Mouse (Mus musculus) intestine, embryonic 15.5 days (tissue): ENCODE results near the gene Tmem38b. TPM values are rescaled to one million over a fixed set of nuclear protein-coding genes. Genes with fewer than 3 reads are reported as not detected.

Experiments used
- ATAC-seq: fragments of 200-750 bp; cut with Nextera tagmentation; 2 replicates; pipeline ENCODE4 v1.8.0; 2017; ENCODE audit warnings: moderate TSS enrichment, moderate library complexity
- H3K27ac ChIP-seq: fragments of 300-500 bp; sonication (generic); 2 replicates; pipeline ENCODE4 v1.5.1; 2015; ENCODE audit warnings: mild to moderate bottlenecking, inconsistent platforms
- H3K27me3 ChIP-seq: fragments of 300-500 bp; sonication (generic); replicated peaks from 2 replicates; pipeline ENCODE4 v1.6.1; 2015; ENCODE audit warnings: inconsistent platforms
- H3K36me3 ChIP-seq: fragments of 300-500 bp; sonication (generic); 2 replicates; pipeline ENCODE4 v1.6.1; 2015; ENCODE audit warnings: inconsistent platforms
- H3K4me1 ChIP-seq: fragments of 300-500 bp; sonication (generic); replicated peaks from 2 replicates; pipeline ENCODE4 v1.6.1; 2015; ENCODE audit warnings: inconsistent platforms
- H3K4me2 ChIP-seq: fragments of 300-500 bp; sonication (generic); replicated peaks from 2 replicates; pipeline ENCODE4 v1.6.1; 2015; ENCODE audit warnings: mild to moderate bottlenecking, inconsistent platforms
- H3K4me3 ChIP-seq: fragments of 300-500 bp; sonication (generic); replicated peaks from 2 replicates; pipeline ENCODE4 v1.5.1; 2015; ENCODE audit warnings: inconsistent platforms
- H3K9ac ChIP-seq: fragments of 300-500 bp; sonication (generic); 2 replicates; pipeline ENCODE4 v1.6.1; 2015; ENCODE audit warnings: inconsistent platforms
- H3K9me3 ChIP-seq: fragments of 300-500 bp; sonication (generic); 2 replicates; pipeline ENCODE4 v1.6.1; 2016; ENCODE audit warnings: inconsistent platforms
- WGBS: fragments of 180-500 bp; shearing (Covaris S2); methylation state at CpG from one replicate; pipeline ENCODE4 v1.1.7; 2015; 5-methylcytosine and 5-hydroxymethylcytosine counted together
- polyA plus RNA-seq: library from polyadenylated mRNA; unstranded; fragments of >200 nt; fragmentation: Nextera tagmentation; extraction: Ambion mirVana; gene quantifications from 2 replicates; pipeline ENCODE4 v1.2.1, GENCODE M21; 2015

Tmem38b gene
- polyA plus RNA-seq, 1 experiment from 2014 or later, result 7.6 TPM

DNA sequence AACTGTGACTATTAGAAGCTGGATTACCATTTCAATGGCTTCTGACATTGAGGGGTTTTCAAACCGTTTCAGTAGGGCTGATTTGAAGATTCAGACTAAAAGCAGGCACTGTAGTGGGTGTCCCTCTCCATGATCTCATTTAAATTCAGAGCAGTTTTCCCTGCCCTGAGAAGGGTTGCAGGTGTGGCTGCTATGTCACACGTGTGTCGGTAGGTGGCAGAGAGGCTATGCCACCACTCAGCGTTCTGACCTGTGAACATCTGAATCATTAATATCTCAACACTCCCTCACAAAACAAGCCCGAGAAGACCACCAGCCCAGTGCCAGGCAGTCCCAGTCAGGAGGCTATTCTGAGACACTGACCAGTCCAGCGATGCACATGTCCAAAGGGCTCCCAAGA is 79.7 kb downstream of the Tmem38b start:
- no peaks in the 10 kb centered on the region for H3K4me1 ChIP-seq
- no peak for ATAC-seq
- H3K4me2 ChIP-seq, result no peak overlapping the region
- no peak overlapping the region for H3K4me3 ChIP-seq
- H3K36me3 ChIP-seq, result no peaks in the 10 kb centered on the region
- no peak overlapping the region for H3K27ac ChIP-seq
- no peak overlapping the region for H3K9ac ChIP-seq
- WGBS, result 43% methylated on average over 6 of the region's 6 CpGs
- no peaks in the 10 kb centered on the region for H3K27me3 ChIP-seq
- H3K9me3 ChIP-seq, result no peaks in the 10 kb centered on the region

DNA sequence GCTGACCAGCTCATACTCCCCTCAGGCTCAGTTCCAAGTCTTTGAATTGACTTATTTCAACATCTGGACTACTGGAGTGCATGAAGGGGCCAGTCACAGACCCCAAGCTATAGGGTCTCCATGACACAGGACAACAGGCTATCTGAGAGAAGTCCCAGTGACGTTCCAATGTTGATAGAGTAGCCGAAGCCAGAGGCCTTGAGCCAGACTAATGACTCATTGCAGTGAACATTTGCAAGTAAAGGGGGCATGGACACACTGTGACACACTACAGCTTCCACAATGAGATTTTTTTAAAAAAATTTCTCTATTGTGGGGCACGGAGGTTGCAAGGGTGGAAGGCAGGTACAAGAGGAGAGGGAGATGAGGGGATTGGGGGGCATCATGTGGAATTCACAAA is 81.2 kb downstream of the Tmem38b start:
- 83% methylated on average over 3 of the region's 3 CpGs for WGBS
- H3K27ac ChIP-seq, result no peak overlapping the region
- no peak overlapping the region for H3K4me3 ChIP-seq
- no peak overlapping the region for H3K9ac ChIP-seq
- no peak for ATAC-seq
- H3K36me3 ChIP-seq, result no peaks in the 10 kb centered on the region
- no peaks in the 10 kb centered on the region for H3K27me3 ChIP-seq
- H3K4me1 ChIP-seq, result no peaks in the 10 kb centered on the region
- H3K4me2 ChIP-seq, result no peak overlapping the region
- H3K9me3 ChIP-seq, result no peaks in the 10 kb centered on the region

Other genes with a start within 250 kb of the Tmem38b start
- gene Fsd1l, start 194.6 kb upstream of the Tmem38b start, polyA plus RNA-seq, result 11.9 and 15.0 TPM in 2 replicates
- gene Fktn, start 112.0 kb upstream of the Tmem38b start, polyA plus RNA-seq, result 14.8 and 15.9 TPM in 2 replicates
- gene Tal2, start 46.3 kb upstream of the Tmem38b start, polyA plus RNA-seq, result 0.05 TPM in 1 of 2 replicates, not detected in the other